17 mouse cellular contexts compared by ENCODE assay signal in the genomic region with DNA sequence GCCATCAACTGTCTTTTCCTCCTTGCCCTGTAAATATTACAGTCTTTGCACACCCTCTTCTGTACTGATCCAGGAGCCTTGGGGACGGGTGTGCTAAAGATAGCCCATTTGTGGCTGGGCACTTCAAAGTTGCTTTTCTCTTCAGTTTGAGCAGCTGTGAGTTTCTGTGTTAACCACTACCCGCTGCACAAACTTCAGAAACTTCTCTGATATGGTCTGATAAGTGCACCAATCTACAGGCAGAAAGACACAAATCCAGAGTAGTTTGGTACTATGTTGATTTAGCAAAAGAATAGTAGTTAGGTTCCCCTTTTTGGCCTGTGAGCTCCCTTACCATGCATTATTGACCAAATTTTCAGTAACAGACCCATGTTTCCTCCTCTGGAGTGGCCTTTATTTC.
"Had no signal": no experiment of that assay in that cellular context is flagged by ENCODE, and none has a peak within 500 bp of the region (broad histone marks: within the 10 kb centered on the region; RNA-seq: fewer than 3 reads in every experiment).

No protein-coding gene starts in this region.

- H3K27me3 ChIP-seq: intestine, embryonic 15.5 days; limb, embryonic 12.5 days; liver, embryonic 15.5 days; lung, embryonic 15.5 days; stomach, embryonic 15.5 days had no signal

- H3K36me3 ChIP-seq: intestine, embryonic 15.5 days; limb, embryonic 12.5 days; liver, embryonic 15.5 days; lung, embryonic 15.5 days; midbrain, embryonic 10.5 days; stomach, embryonic 15.5 days had no signal

- H3K9ac ChIP-seq: intestine, embryonic 15.5 days; limb, embryonic 12.5 days; liver, embryonic 15.5 days; lung, embryonic 15.5 days; stomach, embryonic 15.5 days had no signal

- H3K4me2 ChIP-seq: intestine, embryonic 15.5 days; limb, embryonic 12.5 days; liver, embryonic 15.5 days; lung, embryonic 15.5 days; stomach, embryonic 15.5 days had no signal

- DNase-seq: kidney, adult 18-20 months; kidney, postnatal 10 days; kidney, postnatal 4 days; lung, postnatal 14 days; midbrain, embryonic 14.5 days; right cerebral cortex, adult 18-20 months; right cerebral cortex, postnatal 25 days; thymus, adult 2 months; thymus, postnatal 4 days had no signal

- H3K4me3 ChIP-seq: intestine, embryonic 15.5 days; layer of hippocampus, adult 2 months; limb, embryonic 12.5 days; liver, embryonic 15.5 days; lung, embryonic 15.5 days; midbrain, embryonic 10.5 days; stomach, embryonic 15.5 days had no signal

- H3K27ac ChIP-seq: intestine, embryonic 15.5 days; layer of hippocampus, adult 2 months; limb, embryonic 12.5 days; liver, embryonic 15.5 days; lung, embryonic 15.5 days; macrophage; midbrain, embryonic 10.5 days; stomach, embryonic 15.5 days had no signal

- H3K9me3 ChIP-seq: intestine, embryonic 15.5 days; limb, embryonic 12.5 days; liver, embryonic 15.5 days; lung, embryonic 15.5 days; midbrain, embryonic 10.5 days; stomach, embryonic 15.5 days had no signal

- ATAC-seq: intestine, embryonic 15.5 days had no signal

- H3K4me1 ChIP-seq: intestine, embryonic 15.5 days; limb, embryonic 12.5 days; liver, embryonic 15.5 days; lung, embryonic 15.5 days; midbrain, embryonic 10.5 days; stomach, embryonic 15.5 days had no signal
